Mouse (Mus musculus) layer of hippocampus, postnatal 10 days (tissue): ENCODE results near the gene Cyp2u1. TPM values are rescaled to one million over a fixed set of nuclear protein-coding genes. Genes with fewer than 3 reads are reported as not detected.

Experiments used
- DNase-seq, 2 experiments: peaks; one replicate each; pipeline ENCODE4 v3.0.0; 2021; ENCODE audit warnings: low spot score in 2 of 2
- total RNA-seq, 2 experiments: library from RNA; stranded (reverse); gene quantifications; 2 replicates each; pipeline ENCODE4 v1.2.3; 2021

Gene Cyp2u1
- total RNA-seq, 2 experiments from 2014 or later, result 15.0 to 15.1 TPM

DNA sequence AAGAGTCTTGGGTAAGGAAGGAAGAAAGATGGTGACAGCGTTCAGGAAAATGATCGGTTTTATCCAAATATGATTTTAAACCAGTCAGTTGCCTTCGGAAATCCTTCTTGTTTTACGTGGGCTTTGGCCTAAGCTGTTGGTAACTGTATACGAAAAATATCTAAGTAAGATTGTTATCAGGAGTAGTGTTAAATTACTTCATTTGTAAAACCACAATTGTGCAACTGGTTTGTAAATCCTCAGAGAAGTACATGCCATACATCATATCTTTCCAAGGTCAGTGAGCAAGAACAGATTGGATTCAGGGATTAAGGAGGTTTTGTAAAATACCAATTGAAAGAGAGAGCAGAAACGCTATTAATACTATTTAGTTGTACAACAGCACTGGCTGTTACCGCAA lies 3.2 kb upstream of the Cyp2u1 start:
- DNase-seq, result no peak

DNA sequence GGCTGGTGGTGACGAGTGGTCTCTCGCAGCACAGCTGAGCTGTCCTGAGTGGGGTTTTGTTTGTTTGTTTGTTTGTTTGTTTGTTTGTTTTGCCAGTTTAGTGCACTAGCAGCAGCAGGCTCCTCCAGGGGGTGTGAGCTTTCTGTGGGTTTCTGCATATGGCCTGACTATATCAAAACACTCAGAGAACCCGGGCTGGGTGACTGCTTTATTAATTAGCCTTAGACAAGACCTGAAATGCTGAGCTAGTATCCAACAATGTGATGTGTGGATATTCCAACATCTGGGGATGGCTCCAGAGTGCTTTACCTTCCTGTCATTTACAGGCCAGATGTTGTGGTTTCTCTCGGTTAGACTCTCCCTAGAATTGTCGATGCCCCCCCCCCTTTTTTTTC lies 290 bp upstream of the Cyp2u1 start:
- no peak for DNase-seq

DNA sequence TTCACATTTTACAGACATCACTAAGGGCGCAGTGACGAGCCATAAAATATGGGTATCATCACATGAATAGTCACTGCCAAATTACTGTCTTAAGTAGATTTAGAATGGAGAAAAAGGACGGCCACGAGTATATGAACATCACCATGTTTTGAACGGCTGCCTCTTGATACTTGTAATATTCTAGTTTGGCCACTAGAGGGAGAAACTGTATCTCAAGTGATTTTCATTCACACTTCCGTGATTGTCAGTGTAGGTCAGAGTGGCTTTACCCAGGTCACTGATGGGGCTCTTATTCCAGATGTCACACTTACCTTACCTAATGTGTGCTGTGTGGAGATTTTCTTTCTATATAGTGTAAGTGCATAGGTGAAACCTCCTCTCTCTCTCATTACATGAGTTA lies 3.1 kb downstream of the Cyp2u1 start:
- no peak for DNase-seq

DNA sequence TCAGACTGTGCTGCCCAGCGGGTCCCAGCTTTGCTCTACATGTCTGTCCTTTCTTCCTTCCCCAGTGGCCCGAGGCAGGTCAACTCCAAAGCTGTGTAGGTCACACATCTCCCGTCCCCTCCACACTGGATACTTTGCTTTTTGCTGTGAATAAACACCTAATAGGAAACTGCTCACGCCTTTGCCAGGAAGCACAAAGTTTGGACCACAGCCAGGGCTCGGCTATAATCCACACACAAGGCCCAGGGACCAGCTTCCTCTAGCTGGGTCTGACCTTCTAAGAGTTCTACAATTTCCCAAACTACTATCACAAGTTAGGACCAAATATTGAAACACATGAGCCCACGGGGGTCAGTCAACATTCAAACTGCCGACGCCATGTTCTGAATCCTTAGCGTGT lies 3.9 kb downstream of the Cyp2u1 start:
- DNase-seq, result no peak

DNA sequence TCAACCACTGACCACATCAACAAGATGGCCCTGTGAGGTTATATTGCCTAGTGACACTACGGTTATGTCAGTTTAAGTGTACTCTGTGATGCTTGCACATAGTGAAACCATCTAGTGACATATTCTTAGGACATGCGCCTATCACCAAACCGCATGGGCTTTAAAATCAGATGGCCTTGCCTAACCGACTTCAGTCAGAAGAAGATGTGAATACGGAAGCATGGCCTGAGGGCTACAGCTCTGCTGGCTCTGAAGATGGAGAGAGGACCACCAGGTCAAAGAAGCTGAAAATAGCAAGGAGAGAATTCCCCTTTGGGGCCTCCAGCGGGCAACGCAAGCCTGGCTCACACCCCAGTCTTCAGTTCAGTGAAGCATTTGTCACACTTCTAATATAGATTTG lies 6.1 kb downstream of the Cyp2u1 start:
- DNase-seq, result no peak

DNA sequence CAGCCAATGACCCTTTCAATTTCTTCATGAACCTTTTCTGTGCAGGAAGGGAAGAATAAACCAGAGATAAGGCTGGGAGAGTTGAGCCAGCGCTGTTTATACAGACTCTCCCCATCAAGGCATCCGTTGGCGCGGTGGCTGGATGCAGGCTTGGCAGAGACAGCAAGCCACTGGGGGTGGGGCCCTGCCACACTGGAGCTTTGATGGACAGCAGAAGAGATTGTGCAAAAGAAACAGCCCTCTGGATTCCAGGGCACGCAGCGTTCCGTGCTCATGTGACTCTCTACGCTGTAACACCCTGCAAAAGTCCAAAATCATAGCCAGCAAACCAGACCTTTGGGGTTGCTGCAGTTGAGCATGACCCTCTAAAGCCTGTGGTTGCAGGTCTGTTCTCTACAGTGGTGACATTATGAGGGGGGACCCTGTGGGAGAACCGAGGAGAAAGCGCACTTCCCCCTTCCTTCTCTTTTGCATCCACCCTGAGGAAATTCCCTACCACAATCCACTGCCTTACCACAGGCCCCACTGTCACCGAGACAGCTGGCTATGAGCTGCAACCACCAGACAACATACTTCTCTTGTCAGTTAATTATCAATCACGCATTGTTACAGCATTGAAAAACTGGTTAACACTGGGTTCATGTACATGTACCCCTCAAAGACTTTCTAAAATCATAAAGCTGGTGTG lies 7.4 kb downstream of the Cyp2u1 start:
- no peak for DNase-seq

DNA sequence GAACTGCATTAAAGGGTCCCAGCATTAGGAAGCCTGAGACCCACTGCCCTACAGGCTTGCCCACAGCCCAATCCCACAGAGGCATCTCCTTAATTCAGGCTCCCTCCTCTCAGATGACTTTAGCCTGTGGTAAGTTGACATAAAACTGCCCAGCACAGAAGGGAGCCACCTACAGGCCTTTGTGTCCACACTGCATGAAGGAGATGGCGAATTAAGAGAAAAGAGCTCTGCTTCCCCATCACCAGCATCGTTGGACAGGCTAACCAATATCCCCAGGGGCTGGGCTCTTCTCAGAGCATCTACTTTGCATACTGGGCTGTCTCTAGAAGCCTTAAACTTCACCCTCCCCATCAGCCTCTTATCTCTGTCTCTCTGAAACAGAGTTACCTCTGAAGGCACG lies 8.5 kb downstream of the Cyp2u1 start:
- no peak for DNase-seq

DNA sequence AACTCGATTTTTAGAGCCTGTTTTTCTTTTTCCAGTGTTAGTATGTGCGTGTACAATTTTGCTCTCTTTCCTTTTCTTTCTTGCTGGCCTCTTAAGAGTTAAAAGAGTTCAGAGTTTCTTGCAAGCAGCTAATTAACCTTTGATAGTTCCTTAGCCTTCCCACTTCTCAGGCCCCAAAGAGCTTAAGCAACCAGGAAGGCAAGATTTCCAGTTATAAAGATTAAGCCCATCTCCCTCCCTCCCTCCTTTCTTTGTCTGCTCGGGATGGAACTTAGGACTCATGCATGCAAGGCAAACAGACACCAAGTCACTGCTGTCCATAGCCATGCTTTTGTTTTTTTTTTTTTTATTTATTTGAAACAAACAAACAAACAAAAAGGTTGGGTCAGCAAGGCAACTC lies 10.1 kb downstream of the Cyp2u1 start:
- DNase-seq, result no peak

DNA sequence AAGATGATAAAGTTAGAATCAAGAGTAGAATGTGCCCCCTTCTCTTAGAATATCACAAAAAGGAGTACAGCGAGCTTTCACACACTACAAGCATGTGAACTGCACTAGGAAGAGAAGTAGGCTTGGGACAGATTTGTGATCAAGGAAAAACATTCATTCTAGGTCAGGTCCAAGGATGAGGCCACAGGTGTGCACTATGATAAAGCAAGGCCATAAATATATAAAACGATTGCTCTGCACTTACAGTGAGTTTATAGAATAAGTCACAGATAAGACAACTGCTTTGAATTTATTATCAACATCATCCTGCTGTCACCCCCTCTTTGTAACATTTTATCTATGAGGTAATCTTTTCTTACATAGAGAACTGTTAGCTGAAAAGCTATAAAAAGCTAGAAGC lies 10.7 kb downstream of the Cyp2u1 start:
- DNase-seq, result no peak

DNA sequence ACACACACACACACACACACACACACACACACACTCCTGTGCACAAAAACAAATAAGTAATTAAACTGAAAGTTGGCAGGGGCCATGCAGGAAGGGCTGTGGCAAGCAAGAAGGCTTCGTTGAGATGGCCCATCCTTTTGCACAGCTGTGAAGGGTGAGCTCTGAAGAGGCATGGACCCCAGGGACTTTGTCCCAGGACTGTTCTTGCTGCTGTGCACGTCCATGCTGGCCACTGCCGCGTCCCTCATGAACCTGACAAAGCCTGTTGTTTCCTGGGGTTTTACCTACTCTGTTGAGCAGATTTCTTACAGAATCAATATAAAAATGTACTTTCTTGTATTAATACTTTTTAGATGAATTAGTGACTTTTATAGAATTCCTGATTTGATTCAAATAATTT lies 11.1 kb downstream of the Cyp2u1 start:
- DNase-seq, result no peak

DNA sequence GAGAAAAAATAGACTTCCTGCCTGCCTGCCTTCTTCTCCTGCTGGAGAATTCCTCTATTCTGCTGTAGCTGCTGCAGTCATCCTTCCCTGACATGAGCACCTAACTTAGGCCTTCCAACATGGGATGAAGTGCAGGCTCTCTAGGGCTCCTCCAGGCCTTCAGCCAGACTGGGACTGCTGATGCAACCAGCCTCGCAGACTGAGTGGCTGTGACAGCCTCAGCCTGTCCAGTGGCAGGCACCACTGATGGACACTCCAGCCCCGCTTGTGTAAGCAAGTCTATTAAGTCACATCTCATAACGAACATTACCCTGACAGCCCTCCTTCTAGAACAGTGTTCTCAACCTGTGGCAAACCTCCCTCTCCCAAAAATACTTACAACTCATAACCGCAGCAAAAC lies 28.9 kb downstream of the Cyp2u1 start:
- no peak for DNase-seq

DNA sequence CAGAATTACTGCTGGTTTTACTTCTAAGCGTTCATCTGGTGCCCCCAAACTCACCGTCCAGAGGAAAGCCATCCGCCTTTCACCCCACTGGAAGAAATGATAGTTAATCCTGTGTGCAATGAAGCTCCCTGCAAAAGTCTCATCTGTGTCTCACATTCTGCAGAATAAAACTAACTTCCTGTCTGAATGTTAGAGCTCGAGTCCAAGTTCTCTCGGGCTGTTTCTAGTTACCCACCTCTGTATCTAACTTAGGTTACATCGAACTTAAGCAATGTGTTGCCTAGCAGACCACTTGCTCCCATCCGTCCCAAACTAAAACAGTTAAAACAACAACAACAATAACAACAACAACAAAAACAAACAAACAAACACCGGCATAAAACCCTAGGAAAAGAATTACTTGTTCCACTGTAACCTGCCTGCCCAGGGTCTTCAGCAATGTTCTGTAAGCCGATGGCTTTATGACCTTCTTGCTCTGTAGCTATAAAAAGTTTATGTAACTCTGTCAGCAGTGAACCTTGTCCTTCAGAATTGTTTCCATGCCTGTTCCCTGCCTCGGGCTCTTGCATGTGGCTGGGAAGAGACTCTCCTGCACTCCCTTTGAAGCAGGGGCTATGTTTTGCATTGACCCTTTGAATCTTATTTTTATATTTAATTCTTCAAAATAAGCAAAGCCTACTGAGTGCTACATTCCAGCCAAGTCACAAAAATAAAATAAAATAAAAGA lies 30.5 kb downstream of the Cyp2u1 start:
- no peak for DNase-seq

DNA sequence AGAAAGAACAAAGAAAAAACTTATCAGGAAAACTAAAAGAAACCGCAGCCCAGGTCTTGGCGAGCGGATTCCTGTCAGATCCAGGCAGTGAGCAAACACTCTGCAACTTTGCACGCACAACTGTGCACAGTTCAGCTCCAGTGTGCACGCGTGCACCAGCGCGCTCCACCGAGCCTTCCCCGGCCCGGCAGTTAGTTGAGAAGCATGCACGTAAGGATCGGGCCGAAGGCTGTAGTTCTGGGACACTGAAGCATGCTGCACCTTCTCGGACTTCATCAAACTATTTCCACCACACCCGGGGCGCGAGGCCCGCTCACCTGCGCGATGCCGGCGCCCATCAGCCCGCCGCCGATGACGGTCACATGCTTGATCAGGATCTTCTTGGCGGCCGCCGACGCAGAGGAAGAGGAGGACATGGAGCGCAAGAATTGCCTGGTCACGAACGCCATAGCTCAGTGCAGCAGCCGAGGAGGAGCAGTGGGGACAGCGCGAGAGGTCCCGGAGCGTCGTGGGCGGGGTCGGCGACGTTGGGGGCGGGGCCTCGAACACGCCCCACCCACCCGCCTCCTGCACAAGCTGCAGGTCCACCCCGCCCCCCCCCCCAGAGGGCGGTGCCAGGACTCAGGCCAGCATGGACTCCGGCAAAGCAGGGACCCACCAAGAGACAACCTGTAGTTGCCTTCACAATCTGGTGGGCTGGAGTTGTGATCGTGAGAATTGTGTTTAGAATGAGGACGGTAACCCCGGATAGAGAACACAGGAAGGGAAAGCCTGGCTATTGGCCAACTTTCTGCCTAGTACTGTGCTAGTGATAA lies 31.3 kb downstream of the Cyp2u1 start, which contains the start of gene Hadh:
Gene Hadh (minus strand): TSS at position 543 of the 815 bp plus-strand sequence.
- DNase-seq, result peak; percentile 69 to 83

DNA sequence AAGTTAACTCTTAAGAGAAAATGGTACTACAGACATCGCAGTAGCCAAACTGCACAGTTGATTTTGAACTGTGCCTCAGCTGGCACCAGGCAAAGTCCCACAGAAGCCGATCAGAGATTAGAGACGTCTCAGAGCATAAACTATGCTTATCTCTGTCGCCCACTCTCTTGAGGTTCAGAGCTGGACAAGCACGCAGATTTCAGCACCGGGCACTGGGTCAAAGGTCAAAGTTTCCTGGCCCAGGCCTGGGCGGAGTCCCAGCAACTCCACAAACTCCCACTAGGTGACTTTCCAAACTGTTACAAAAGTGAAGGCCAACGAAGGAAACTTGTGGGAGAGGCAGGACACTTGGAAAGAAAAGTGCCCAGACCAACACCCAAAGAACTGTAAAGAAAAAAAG lies 31.9 kb downstream of the Cyp2u1 start:
- DNase-seq, result no peak

DNA sequence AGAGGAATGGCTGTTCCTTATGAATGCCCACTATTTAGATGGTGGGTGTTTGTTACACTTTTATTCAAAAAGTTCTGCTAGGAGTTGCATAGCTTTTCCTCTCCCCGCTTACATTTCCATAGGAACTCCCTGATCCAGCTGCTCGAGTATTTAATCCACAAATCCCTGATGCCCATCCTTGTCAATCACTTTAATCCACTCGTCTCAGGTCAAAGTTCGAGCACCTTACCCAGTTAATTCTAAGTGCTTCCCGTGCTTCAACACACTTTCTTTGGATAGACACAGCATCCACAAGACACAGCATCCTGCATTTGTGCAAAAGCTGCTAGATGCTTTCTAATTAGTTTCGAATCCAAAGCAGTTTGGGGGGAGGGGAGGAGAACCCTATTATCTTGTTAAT lies 32.6 kb downstream of the Cyp2u1 start:
- no peak for DNase-seq

DNA sequence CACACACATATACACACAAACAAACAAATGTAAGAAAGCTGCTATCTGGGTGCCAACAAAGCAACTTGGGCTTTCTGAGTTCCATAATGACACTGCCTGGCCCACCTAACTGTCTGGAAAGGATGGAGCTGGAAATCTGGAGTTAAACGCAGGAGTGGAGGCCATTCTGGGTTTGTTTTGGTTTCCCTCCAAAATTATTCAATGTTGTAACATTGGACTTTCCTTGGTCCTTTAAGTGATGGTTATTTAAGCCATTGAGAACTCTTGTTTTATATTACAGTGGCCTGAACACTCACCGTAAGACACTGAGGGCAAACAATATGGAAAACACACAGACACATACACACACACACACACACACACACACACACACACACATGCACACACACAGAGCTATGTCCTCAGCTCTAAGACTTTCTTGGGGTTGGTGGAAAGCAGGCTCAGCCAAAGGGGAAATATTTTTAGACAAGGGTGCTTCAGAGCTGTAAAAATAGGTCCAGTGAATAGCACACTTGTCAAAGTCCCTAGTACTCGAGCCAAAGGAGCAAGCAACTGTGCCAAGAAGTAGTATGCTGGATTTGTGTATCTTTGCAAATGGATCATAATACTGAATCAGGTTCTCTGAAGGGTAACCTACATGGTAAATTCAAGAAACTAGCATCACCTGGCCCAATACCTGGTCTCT lies 36.5 kb downstream of the Cyp2u1 start:
- no peak for DNase-seq

DNA sequence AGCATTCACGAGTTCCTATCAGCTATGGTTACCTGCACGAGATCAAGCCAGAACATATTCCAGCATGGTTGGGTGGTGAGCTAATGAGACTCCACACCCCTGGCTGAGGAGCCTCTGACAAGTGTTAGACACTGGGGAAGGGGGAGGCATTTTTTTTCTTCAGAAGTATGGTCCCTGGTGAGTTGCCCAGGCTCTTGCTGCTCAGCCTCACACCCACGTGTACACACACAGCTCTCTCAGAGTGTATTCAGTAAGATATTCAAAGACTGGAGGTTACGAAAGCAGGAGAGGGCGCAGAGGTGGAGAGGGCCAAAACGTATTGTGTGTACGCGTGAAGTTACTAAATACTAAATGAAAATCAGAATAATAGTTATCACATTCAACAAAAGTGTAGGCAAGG lies 37.5 kb downstream of the Cyp2u1 start:
- DNase-seq, result no peak

DNA sequence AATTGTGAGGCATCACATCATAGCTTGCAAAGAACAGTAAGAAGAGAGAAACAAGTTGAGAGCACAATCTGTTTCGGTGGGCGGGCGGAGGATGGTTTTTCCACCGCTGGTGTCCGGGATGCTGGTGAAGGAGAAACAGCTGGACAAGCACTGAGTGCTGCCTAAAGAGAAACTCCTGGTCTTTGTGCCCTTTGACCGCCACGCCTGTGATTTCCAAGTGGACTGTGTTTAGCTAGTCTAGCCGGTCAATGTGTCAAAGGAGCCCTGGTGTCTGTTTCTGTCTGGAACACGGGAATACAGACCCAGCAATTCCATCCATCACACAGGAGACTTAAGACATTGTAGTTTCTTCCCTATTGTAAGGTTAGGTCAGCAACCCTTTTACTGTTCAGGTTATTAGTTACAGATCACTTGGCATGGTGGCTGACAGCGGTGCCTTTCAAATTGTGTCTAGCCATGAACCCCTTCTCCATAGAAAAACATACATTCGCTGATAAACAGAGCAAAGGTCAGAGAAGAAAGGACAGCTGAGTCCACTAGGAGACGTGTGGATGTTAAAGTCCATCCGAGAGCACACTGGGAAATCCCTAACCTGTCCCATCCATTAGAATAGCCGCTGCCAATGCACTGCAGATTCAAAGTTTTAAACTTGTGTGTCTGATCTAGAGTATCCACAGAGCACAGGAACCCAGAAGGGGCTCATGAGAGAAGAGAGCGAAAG lies 39.1 kb downstream of the Cyp2u1 start:
- no peak for DNase-seq

DNA sequence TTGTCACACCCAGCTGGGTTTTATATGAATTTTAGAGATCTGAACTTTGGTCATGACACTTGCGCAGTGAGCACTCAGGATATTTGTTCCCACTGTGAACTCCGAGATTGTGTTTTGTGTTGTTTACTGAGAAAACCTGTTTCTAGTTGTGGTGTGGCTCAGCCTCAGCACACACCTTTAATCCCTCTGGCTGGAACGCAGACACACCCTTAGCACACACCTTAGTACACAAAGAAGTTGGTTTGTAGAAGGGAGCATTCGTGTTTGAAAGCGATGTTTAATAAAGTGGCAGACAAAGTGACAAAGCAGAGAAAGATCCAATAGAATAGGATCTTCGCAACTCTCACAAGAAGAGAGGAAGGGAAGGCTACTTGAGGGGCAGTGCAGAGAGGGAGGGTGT lies 42.6 kb downstream of the Cyp2u1 start:
- DNase-seq, result no peak

DNA sequence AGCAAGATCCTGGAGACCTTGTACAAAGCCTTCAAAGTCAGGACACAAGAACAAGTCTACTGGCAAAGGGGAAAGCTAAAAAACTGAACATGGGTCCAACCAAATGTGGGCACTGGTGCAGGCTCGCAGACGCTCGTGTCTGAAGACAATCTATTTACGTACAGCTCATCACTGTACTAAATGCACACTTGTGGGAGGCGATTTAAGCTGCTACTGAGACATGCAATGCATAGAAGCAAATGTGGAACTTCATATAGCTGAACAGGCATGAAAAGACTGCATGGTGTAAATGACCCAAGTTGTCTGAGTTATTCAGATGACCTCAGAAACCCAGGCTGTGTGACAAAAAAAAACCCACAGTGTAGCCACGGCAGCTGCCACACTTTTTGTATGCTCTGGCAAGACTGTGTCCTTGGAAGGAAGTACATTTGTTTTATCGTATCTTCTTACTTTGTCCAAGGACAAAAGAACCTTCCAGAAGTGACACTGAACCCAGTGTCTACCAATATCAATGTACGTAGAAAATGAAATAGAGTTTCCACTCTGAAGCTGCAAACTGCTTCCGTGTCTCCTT lies 43.5 kb downstream of the Cyp2u1 start:
- DNase-seq, result no peak

DNA sequence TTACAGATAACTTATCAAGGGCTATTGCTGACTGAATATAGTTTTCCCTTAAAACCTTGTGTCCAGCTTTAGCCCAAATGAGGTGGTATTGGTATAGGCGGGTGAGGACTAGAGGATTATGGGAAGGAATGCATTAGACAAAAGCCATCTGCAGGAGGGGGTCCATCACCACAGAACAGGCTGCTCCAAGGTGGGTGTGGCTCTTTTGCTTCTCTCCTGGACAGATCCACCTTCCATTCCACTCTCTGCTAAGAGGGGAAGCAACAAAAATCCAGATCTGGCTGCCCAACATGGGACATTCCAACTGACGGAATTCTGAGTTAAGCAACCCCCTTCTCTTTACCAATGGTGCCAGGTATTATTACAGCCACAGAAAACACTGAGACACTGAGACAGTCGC lies 44.1 kb downstream of the Cyp2u1 start:
- DNase-seq, result no peak
